Mouse (Mus musculus) hindbrain, embryonic 14.5 days (tissue): ENCODE results near the gene Hlcs. TPM values are rescaled to one million over a fixed set of nuclear protein-coding genes. Genes with fewer than 3 reads are reported as not detected.

Experiments used
- ATAC-seq: fragments of 200-750 bp; cut with Nextera tagmentation; 2 replicates; pipeline ENCODE4 v1.8.0; 2017; ENCODE audit warnings: moderate number of reproducible peaks, mild to moderate bottlenecking, moderate TSS enrichment, moderate library complexity; ENCODE audit not compliant: low FRiP score
- DNase-seq: peaks from one replicate; pipeline ENCODE4 v3.0.0-alpha.2; 2015; ENCODE audit warnings: low spot score
- H3K27ac ChIP-seq: fragments of 300-500 bp; sonication (generic); 2 replicates; pipeline ENCODE4 v1.5.1; 2014; ENCODE audit warnings: mild to moderate bottlenecking, moderate library complexity
- H3K27me3 ChIP-seq: fragments of 300-500 bp; sonication (generic); 2 replicates; pipeline ENCODE4 v1.6.1; 2014; ENCODE audit warnings: mild to moderate bottlenecking, low read length, mixed read lengths; ENCODE audit not compliant: control insufficient read depth, insufficient read depth
- H3K36me3 ChIP-seq: fragments of 300-500 bp; sonication (generic); replicated peaks from 2 replicates; pipeline ENCODE4 v1.6.1; 2014; ENCODE audit not compliant: control insufficient read depth, insufficient read depth
- H3K4me1 ChIP-seq: fragments of 300-500 bp; sonication (generic); replicated peaks from 2 replicates; pipeline ENCODE4 v1.6.1; 2014; ENCODE audit warnings: antibody characterized with exemption, low read length, mixed read lengths; ENCODE audit not compliant: control insufficient read depth, insufficient read depth
- H3K4me2 ChIP-seq: fragments of 300-500 bp; sonication (generic); replicated peaks from 2 replicates; pipeline ENCODE4 v1.6.1; 2014; ENCODE audit warnings: mild to moderate bottlenecking, moderate library complexity
- H3K4me3 ChIP-seq: fragments of 300-500 bp; sonication (generic); replicated peaks from 2 replicates; pipeline ENCODE4 v1.5.1; 2014; ENCODE audit warnings: mild to moderate bottlenecking, low read length
- H3K9ac ChIP-seq: fragments of 300-500 bp; sonication (generic); 2 replicates; pipeline ENCODE4 v1.6.1; 2014
- H3K9me3 ChIP-seq: fragments of 300-500 bp; sonication (generic); 2 replicates; pipeline ENCODE4 v1.6.1; 2016; ENCODE audit warnings: low read length; ENCODE audit not compliant: control insufficient read depth
- WGBS: fragments of 180-500 bp; shearing (Covaris S2); extraction: QIAGEN DNeasy Blood & Tissue Kit; methylation state at CpG from one replicate; pipeline ENCODE4 v1.1.7; 2014; 5-methylcytosine and 5-hydroxymethylcytosine counted together
- polyA plus RNA-seq: library from polyadenylated mRNA; unstranded; fragments of >200 nt; fragmentation: Nextera tagmentation; extraction: Ambion mirVana; gene quantifications from 2 replicates; pipeline ENCODE4 v1.2.1, GENCODE M21; 2014

Gene Hlcs
- polyA plus RNA-seq, 1 experiment from 2014 or later = 7.7 TPM

GRCm38 (mm10) chr16:94164236-94164635 lies 149.1 kb downstream of the Hlcs start:
- Histone ChIP-seq H3K4me1 (no peaks in the 10 kb centered on the region; the same call in 1 of the 2 replicates), H3K9me3 (no peaks in the 10 kb centered on the region), H3K27ac (no peak overlapping the region), H3K9ac (no peak overlapping the region), H3K4me2 (no peak overlapping the region), H3K36me3 (no peaks in the 10 kb centered on the region), H3K4me3 (no peak overlapping the region), H3K27me3 (no peaks in the 10 kb centered on the region)
- no peak for DNase-seq
- WGBS = 19% methylated on average over 7 of the region's 7 CpGs
- no peak for ATAC-seq

- Histone ChIP-seq H3K9me3 (no peaks in the 10 kb centered on the region), H3K4me3 (no peak overlapping the region), H3K27me3 (no peaks in the 10 kb centered on the region), H3K4me1 (no peaks in the 10 kb centered on the region; the same call in 1 of the 2 replicates), H3K27ac (no peak overlapping the region), H3K4me2 (no peak overlapping the region), H3K9ac (no peak overlapping the region), H3K36me3 (no peaks in the 10 kb centered on the region)
- DNase-seq (no peak), ATAC-seq (no peak)
- WGBS = 90% methylated on average over 11 of the region's 11 CpGs
Observed at GRCm38 (mm10) chr16:94163051-94163450, 150.3 kb downstream of the Hlcs start.

- H3K9me3 ChIP-seq = no peaks in the 10 kb centered on the region
- H3K9ac ChIP-seq = no peak overlapping the region
- no peaks in the 10 kb centered on the region for H3K27me3 ChIP-seq
- WGBS = 36% methylated on average over 6 of the region's 6 CpGs
- no peak overlapping the region for H3K4me3 ChIP-seq
- ATAC-seq = no peak
- no peak overlapping the region for H3K4me2 ChIP-seq
- no peak overlapping the region for H3K27ac ChIP-seq
- no peaks in the 10 kb centered on the region; the same call in 1 of the 2 replicates for H3K4me1 ChIP-seq
- DNase-seq = no peak
- H3K36me3 ChIP-seq = no peaks in the 10 kb centered on the region
Observed at GRCm38 (mm10) chr16:94162000-94162399, 151.4 kb downstream of the Hlcs start.

GRCm38 (mm10) chr16:94157819-94158218 lies 155.6 kb downstream of the Hlcs start:
- 72% methylated on average over 8 of the region's 8 CpGs for WGBS
- Histone ChIP-seq H3K4me2 (no peak overlapping the region), H3K4me1 (peaks cover 11% of the 10 kb centered on the region), H3K4me3 (no peak overlapping the region), H3K27ac (no peak overlapping the region), H3K9ac (no peak overlapping the region), H3K9me3 (no peaks in the 10 kb centered on the region), H3K36me3 (no peaks in the 10 kb centered on the region), H3K27me3 (no peaks in the 10 kb centered on the region)
- DNase-seq = no peak
- ATAC-seq = no peak

- ATAC-seq = peak; percentile 63; the same call in 1 of the 2 replicates
- no peaks in the 10 kb centered on the region for H3K9me3 ChIP-seq
- H3K4me1 ChIP-seq = peaks cover 11% of the 10 kb centered on the region
- no peaks in the 10 kb centered on the region for H3K36me3 ChIP-seq
- no peak overlapping the region for H3K4me3 ChIP-seq
- no peak overlapping the region for H3K4me2 ChIP-seq
- H3K27me3 ChIP-seq = no peaks in the 10 kb centered on the region
- WGBS = 14% methylated on average over 14 of the region's 14 CpGs
- H3K9ac ChIP-seq = no peak overlapping the region
- peak; percentile 56 for DNase-seq
- H3K27ac ChIP-seq = no peak overlapping the region
Observed at GRCm38 (mm10) chr16:94155041-94155653, 158.2 kb downstream of the Hlcs start.

- Histone ChIP-seq H3K4me2 (no peak overlapping the region), H3K27me3 (0 out of 2 replicates have a peak, but pooled peaks cover 4% of the 10 kb centered on the region)
- WGBS = 82% methylated on average over 15 of the region's 15 CpGs
Observed at GRCm38 (mm10) chr16:94150125-94151103, 163.0 kb downstream of the Hlcs start.

GRCm38 (mm10) chr16:94148139-94148538 lies 165.2 kb downstream of the Hlcs start:
- no peaks in the 10 kb centered on the region for H3K9me3 ChIP-seq
- DNase-seq (no peak), ATAC-seq (no peak)
- no peak overlapping the region for H3K4me2 ChIP-seq
- H3K4me3 ChIP-seq = no peak overlapping the region
- no peak overlapping the region for H3K27ac ChIP-seq
- no peaks in the 10 kb centered on the region for H3K36me3 ChIP-seq
- H3K4me1 ChIP-seq = peaks cover 6% of the 10 kb centered on the region; the same call in 1 of the 2 replicates
- 34% methylated on average over 11 of the region's 11 CpGs for WGBS
- peaks cover 9% of the 10 kb centered on the region; the same call in 1 of the 2 replicates for H3K27me3 ChIP-seq
- no peak overlapping the region for H3K9ac ChIP-seq

More at GRCm38 (mm10) chr16:94150125-94151103, 163.0 kb downstream of the Hlcs start:
- Histone ChIP-seq H3K27ac (no peak overlapping the region), H3K4me3 (no peak overlapping the region), H3K9me3 (no peaks in the 10 kb centered on the region), H3K9ac (no peak overlapping the region), H3K36me3 (no peaks in the 10 kb centered on the region), H3K4me1 (peaks cover 9% of the 10 kb centered on the region)
- DNase-seq (no peak), ATAC-seq (no peak)

- 41% methylated on average over 10 of the region's 10 CpGs for WGBS
- no peak for ATAC-seq
Observed at GRCm38 (mm10) chr16:94143325-94143724, 170.0 kb downstream of the Hlcs start.

GRCm38 (mm10) chr16:94140746-94141145 lies 172.6 kb downstream of the Hlcs start:
- no peak overlapping the region for H3K27ac ChIP-seq
- no peaks in the 10 kb centered on the region for H3K36me3 ChIP-seq
- H3K9me3 ChIP-seq = 0 out of 2 replicates have a peak, but pooled peaks cover 5% of the 10 kb centered on the region
- no peak overlapping the region for H3K9ac ChIP-seq
- DNase-seq = no peak
- peaks cover 5% of the 10 kb centered on the region; the same call in 1 of the 2 replicates for H3K27me3 ChIP-seq
- no peak overlapping the region for H3K4me3 ChIP-seq
- no peak overlapping the region for H3K4me2 ChIP-seq
- peaks cover 6% of the 10 kb centered on the region; the same call in 1 of the 2 replicates for H3K4me1 ChIP-seq
- ATAC-seq = no peak
- WGBS = 77% methylated on average over 10 of the region's 10 CpGs

More at GRCm38 (mm10) chr16:94143325-94143724, 170.0 kb downstream of the Hlcs start:
- H3K27ac ChIP-seq = no peak overlapping the region
- H3K9me3 ChIP-seq = 0 out of 2 replicates have a peak, but pooled peaks cover under 1% of the 10 kb centered on the region
- peaks cover 5% of the 10 kb centered on the region; the same call in 1 of the 2 replicates for H3K27me3 ChIP-seq
- peaks cover 6% of the 10 kb centered on the region; the same call in 1 of the 2 replicates for H3K4me1 ChIP-seq
- no peak overlapping the region for H3K4me2 ChIP-seq
- H3K9ac ChIP-seq = no peak overlapping the region
- H3K36me3 ChIP-seq = no peaks in the 10 kb centered on the region
- DNase-seq = no peak
- H3K4me3 ChIP-seq = no peak overlapping the region
